Mouse (Mus musculus): ENCODE measurements around the gene Rpn1.
A peak's percentile ranks its signal among the peaks of the same experiment; 100 is the strongest.

Gene Rpn1

DNA sequence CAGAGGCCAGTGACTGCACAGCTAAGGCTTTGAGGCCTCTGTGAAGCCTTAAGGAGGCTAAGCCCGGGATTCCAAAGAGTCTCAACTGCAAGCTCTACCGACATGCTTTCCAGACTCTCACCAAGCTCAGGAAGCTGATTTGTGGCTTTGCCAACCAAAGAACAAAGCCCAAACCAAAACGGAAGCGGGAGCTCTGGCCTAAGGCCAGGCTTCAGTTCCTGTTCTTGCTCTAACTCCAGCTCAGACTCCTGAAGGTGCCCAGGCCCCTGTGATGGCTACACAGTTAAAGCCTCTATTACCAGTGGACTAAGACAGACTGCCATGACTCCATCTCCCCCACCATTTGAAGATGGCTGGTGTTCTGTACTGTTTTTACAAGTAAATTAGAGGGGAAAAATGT is 19.2 kb upstream of the Rpn1 start:
- DNase-seq (ENCODE audit: low spot score in 2 of 2) = peak in 1 of 2 experiments; percentile 11

DNA sequence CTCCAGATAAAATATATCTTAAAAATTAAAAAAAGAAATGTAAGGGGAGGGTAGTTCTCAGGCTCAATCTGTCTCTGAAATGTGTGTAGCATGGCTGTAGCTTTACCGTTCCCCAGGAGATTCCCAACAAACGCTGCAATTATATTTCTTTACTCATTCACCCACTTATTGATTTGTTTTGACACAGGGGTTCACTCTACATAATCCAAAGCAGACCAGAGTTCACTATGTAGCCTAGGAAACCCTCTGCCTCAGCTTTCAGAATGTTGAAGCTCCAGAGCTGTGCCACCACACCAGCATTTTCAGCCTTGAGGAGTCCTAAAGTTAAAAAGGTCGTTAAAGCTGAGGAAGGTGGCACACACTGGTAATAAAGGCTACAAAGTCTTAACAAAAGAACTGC is 18.3 kb upstream of the Rpn1 start:
- DNase-seq (ENCODE audit: low spot score in 2 of 2) = no peak

DNA sequence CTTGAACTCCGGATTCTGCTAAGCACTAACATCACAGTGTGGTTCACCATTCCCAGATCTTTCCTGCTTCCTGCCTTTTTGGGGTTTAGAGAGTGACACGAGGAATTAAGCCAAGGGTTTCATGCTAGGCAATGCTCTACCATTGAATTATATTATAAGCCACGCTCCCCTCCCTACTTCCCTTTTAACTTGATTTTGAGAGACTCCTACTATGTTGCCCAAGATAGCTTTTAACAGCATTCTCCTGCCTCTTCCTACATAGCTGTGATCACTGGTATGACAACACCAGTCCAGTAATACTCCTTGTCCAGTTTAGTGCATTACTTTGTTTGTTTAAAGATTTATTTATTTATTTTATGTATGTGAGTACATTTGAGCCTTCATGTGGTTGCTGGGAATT is 16.6 kb upstream of the Rpn1 start:
- DNase-seq (ENCODE audit: low spot score in 2 of 2) = no peak

DNA sequence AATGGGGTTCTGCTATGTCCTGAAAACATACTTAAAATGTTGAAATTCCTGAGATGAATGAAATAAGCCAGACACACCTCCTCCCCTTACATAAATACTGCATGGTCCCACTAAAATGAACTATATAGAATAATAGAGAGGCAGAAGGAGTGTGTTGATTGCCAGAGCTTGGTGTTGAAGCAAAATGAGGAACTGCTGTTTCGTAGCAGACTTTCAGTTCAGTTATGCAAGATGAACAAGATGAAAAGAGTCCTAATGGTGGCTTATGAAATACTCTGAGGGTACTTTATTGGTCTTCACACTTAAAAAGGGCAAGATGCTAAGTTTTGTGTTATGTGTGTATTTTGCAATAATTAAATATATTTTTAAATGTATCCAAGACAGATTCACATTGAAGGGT is 15.5 kb upstream of the Rpn1 start:
- no peak for DNase-seq (ENCODE audit: low spot score in 2 of 2)

DNA sequence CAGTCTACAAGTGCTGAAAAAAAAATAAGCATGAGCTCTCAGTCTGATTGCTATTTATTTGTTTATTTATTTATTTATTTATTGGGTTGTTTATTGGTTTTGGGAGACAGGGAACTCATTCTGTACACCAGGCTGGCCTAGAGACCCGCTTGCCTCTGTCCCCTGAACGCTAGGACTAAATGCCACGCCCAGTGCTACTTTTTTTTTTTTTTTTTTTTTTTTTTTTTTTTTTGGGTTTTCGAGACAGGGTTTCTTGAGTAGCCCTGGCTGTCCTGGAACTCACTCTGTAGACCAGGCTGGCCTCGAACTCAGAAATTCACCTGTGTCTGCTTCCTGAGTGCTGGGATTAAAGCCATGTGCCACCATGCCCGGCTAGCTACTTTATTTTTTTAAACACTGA is 13.8 kb upstream of the Rpn1 start:
- DNase-seq (ENCODE audit: low spot score in 2 of 2) = no peak

DNA sequence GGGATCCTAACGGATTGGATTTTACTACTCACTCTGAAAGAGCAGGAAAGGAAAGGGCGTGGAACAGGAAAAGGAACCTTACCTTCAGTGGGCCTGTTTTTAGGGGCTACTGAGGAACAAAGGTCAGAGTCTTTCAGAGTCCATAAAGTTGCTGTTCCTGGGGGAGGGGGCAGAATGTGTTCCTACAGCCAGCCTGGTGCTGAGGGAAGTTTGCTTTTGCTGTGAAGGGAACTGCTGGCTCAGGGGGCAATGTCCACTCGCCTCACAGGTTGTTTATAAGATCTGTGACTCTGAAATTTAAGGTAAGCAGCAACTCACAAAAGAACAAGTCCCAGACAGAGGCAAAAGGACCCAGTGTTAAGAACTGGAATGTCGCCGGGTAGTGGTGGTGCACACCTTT is 13.1 kb upstream of the Rpn1 start:
- DNase-seq (ENCODE audit: low spot score in 2 of 2) = no peak

DNA sequence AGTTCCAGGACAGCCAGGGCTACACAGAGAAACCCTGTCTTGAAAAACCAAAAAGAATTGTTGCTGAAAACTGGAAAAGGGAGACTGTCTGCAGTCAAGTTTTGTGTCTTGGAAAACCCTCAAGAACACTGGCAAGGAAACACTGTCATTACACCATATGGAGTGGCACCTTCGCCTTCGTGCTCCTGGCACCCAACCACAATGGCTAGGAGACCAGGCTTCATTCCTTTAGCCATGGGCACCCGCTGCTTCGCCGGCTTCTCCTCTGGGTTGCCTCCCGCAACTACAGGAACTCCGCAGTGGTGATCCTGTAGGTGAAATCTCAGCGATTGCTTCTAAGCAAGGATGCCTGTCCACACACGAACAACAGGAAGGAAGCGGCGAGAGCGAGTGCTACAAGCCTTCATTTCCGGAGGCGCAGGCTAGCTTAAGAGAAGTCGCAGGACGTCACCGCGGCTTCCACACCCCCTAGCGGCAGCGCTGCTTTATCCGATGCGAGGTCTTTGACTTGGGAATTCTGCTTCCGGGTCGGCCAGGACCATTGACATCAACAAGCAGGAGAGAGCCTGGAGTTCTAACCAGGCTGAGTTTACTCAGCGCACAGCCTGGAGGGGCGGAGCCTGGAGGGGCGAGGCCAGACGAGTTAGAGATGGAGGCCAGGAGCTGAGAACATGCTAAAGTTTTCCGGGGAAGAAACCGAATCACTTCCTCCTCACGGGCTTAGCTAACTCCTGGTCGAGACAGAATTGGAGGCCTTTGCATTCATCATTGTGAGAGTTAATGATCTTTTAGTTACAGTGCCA is 9.3 kb upstream of the Rpn1 start:
- DNase-seq (ENCODE audit: low spot score in 2 of 2) = peak; percentile 87 to 97

DNA sequence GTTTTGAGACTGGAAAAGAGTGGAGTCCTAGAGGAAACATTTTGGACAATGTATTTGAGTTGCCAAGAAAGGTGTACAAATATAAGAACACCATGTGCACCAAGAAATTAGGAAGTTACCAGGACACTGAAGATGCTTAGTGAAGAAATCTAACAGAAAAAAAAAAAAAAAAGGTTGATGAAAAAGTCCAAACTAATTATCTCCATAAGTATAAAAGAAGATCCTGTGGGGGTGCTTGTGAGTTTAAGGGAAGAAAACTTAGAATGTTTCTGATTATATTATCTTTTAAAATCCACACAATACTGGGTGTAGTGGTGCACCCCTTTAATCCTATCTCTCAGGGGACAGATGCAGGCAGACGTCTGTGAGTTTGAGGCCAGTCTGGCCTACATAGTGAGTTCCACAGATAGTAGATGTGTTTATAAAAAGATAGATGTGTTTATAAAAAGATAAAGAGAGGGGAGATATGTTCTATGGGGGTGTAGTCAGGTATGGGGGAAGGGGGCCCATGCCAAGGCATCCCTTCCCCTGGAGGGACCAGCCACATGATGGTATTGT is 8.2 kb upstream of the Rpn1 start:
- no peak for DNase-seq (ENCODE audit: low spot score in 2 of 2)

DNA sequence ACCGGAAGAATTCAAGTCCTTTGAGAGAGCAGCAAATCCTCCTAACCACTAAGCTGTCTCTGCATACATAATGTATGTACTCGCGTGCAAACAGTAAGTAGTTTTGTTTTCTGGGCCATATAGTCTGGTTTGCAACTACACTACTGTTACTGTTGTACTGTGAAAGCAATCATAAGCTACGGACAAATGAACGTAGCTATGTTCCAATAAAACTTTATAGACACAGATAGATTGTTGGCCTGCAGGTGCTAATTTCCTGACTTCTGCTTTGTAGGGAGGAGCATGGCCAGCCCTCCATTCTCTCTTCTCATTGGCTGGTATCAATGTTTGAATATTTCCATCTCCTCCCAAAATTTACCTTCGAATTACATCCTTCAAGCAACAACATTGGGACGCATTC is 1.2 kb upstream of the Rpn1 start:
- DNase-seq (ENCODE audit: low spot score in 2 of 2) = no peak

DNA sequence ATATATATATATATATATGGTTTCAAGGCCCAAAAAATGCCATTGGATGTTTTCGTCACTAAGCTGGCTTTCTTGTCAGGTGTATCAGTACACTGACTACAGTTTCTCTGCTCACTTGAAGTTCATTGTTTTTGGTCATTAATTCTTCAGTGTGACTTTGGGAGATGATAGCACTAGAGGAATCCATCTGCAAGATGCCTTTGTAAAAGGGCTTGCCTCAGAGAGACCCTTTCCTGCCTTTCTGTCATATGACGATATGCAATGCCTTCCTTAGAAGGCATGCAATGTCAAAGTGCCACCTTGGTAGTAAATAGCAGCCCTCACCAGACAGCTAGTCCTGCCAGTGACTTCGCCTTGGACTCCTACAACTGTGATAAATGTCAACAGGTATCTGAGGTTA is 610 bp upstream of the Rpn1 start:
- DNase-seq (ENCODE audit: low spot score in 2 of 2) = no peak

DNA sequence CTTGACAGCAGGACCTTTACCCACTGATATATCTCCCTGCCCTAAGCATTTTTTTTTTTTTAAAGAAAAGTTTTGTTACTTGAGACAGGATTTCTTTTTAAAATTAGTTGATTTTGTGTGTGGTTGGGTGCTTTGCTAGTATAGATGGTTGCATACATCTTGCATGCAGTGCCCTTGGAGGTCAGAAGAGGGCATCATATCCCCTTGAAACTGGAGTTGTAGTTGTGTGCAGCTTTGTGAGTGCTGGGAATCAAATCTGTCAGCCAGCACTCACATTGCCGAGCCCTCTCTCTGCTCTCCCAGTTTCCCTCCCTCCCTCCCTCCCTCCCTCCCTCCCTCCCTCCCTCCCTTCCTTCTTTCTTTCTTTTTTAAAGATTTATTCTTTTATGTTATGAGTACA is 4.7 kb downstream of the Rpn1 start:
- DNase-seq (ENCODE audit: low spot score in 2 of 2) = no peak

DNA sequence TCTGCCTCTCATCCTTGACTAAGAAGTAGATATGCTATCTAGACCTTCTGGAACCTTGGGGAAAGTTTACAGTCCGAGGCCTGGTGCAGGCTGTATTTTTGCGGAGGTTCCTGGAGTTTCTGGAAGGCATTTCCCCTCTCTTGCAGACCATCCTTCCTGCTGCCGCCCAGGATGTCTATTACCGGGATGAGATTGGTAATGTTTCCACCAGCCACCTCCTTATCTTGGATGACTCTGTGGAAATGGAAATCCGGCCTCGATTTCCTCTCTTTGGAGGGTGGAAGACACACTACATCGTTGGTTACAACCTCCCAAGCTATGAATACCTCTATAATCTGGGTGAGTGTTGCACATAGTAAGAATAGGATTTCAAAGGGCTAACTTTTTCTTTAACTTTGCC is 11.1 kb downstream of the Rpn1 start:
- DNase-seq (ENCODE audit: low spot score in 2 of 2) = no peak

DNA sequence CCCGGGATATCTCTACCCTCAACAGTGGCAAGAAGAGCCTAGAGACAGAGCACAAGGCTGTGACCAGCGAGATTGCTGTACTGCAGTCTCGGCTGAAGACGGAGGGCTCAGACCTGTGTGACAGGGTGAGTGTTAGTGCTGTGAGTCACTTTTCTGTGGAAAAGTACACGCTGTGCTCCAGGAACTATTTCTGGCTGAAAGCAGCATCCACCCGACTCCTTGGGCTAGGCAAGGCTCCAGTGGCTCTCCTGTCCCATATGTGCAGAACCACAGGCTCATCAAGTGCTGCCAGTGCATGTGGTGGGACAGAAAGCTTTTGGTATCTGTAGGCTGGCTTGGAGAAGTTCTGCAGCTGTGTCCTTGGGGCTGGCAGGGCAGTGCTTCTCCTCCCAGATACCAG is 17.8 kb downstream of the Rpn1 start:
- DNase-seq (ENCODE audit: low spot score in 2 of 2) = peak in 1 of 2 experiments; percentile 51

DNA sequence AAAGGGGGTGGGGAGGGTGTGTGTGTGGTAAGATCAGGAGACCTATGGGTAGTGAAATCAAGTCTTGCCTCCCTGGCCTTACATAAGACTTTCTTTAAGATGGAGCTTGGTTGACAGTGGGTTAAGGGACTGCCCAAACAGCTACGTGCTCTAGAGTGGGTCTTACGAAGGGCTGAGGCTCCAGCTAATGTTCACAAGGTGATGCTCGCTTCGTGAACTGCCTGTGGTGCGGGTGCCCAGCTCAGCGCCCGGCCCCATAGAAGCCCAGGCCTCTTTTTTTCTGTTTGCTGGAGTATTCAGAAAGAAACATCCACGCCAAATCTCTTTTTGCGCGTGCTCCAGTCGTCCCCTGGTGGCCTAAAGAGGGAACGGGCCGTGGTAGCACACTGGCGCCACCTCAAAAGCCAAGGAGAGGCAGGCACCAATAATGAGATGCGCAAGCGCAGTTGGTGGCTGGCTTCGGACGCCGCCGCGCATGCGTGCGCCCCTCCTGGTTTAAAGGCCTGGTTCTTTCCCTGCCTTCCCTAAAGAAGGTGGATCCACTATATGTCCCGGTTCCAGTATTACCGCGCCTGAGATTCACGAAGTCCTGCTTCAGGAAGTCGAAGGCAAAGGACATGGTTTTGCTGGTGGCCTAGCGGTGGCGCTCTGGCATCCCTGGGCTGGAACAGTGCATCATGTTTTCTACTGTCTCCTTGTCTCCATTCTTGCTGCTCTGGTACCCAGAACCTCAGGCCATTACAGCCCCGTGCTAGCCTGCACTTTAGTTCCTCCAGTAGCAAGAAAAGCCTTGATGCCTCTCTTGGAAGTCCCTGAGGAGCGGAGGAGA is 21.7 kb downstream of the Rpn1 start:
- peak; percentile 87 to 98 for DNase-seq (ENCODE audit: low spot score in 2 of 2)

DNA sequence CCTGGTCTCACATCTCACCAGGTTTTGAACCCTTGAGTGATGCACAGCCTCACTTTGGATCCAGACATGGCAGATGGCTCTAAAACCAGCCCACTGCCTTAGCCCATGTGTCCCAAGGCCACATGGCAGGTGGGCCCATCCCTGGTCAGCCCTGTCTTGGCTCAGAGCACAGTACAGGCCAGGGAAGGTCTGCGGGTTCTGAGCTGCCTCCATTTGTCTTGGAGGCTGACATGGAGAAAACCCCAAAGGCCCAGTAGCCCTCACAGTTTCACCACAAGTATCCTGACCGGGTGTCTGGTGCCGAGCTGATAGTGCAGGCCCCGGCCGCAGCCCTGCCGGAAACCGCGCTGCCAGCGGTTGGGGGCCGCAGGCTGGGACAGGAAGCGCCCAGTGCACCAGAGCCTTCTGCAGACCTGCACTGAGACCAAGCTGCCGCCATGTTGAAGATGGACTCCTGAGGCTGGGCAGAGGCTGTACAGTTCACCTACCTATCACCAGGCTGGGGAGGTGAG is 22.4 kb downstream of the Rpn1 start:
- no peak for DNase-seq (ENCODE audit: low spot score in 2 of 2)

DNA sequence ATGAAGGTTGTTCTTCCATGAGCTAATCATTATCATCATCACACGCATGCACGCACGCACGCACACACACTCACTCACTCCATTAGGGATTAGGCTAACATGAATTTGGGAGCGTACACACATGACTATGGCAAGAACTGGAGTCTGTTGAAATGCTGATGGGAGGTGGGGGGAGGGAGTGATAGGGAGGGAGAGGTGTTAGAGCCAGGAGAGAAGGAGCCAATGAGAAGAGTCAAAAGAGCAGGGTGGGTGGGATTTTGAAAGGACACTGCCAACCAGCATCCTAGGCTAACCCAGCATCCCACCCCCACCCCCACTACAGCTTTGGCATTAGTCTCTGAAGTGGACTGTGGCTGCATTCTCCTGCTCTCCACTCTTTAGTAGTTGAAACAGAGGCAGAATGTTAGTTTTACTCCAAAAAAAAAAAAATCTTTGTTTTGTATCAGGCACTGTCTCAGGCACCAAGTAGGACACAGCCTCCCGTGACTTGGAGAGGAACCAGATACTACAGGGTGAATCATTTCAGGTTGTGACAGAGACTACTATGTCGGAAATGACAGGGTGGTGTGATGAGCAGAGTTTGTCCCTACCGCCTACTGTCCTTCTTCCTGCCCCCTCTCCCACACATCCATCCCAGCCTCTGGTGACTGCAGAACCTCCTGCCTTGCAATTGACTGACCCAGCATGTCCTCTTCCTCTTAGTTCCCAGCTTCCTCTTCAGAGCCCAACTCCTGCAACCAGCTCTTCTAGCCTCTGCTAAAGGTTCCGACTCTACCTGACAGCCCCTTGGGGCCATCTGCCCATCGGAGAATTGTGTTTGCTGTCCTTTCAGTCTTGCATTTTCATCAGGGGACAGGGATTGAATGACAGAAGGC is 23.6 kb downstream of the Rpn1 start:
- DNase-seq (ENCODE audit: low spot score in 2 of 2) = no peak

DNA sequence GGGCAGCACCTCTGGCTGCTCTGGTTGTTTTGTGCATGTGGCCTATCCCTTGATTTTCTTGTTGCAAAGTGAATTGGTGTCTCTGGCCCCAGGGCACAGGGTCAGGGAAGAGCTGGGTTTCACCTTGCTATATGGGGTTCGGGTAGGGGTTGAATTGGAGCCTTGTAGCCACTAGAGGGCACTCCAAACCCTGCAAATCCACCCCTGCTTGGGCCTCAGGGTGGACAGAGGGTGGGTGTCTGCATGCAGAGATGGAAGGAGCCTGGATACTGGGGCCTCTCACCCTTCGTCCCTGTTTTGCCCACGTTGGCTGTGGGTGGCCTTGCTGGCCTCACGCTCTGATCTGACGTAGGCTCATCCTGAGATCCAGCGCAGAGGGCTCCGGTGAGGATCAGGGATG is 28.9 kb downstream of the Rpn1 start:
- DNase-seq (ENCODE audit: low spot score in 2 of 2) = peak in 1 of 2 experiments; percentile 62

DNA sequence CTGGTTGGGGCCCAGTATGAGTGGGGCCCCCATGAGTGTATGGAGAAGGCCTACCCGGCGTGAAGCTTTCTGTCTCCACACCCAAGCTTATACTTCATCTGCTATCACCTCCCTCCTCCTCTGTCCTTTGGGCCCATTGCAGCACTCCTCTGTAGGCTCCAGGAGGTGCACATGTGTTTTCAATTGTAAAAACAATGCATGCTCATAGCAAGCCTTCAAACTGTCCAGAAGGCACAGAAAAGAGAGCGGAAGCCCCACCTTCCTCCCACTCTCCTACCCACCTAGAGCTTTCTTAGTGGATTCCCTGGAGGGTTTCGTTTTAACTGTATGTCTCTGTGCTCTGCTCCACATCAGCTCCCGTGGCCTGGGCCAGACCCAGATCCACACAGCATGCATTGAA is 30.1 kb downstream of the Rpn1 start:
- DNase-seq (ENCODE audit: low spot score in 2 of 2) = no peak

DNA sequence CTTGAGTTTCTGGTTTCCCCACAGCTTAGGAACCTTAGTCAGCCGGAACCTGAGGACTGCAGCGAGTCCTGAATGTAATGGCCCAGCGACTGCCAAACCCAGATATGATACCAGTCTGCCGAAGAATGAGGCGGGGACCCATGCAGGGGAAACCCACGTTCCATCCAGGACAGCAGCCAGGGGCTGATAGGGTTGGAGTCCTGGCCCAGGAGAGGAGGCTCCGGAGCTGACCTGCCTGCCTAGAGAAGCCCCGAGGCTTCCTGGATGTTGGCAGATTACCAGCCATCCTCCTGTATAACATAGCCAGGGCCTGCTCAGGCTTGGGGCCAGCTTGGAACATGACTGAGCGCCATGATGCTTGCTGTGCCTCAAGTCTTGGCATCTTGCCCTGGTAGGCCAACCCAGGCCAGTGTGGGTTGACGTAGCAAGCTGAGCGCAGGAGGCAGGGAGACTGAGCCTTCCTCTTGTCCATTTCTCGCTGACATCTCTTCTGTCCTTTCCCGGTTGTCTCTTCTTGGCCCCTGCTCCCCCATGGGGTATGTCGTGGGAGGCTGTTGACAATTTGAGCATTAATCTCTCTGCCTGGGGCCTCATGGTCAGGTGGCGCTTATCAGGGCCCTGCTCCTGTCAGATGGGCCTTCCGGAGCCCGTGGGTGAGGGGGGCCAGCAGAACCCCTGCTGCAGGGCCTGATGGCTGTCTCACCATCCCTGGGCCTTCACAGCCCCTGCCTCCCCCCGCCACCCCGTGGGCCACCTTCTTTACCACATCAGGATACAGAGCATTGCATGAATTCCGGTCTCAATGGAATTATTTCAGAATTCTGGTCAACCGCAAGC is 32.3 kb downstream of the Rpn1 start:
- DNase-seq (ENCODE audit: low spot score in 2 of 2) = no peak

DNA sequence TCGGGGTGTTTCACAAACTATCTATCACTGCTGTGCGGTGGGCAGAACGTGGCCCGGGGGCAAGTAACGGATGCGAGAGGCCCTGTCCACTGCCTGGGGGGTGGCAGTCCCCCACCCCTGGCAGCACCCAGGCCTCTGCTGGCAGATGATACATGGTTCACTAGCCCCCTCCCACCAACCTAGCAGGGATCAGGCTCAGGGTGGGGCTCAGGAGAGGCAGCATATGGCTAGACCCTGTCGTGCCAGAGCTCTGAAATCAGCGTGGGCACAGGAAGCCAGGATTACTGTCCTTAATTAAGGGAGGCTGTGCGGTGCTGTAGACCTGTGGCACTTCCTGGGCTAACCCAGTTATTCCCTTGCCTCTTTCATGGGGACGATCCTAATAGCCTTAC is 32.9 kb downstream of the Rpn1 start:
- DNase-seq (ENCODE audit: low spot score in 2 of 2) = no peak

DNA sequence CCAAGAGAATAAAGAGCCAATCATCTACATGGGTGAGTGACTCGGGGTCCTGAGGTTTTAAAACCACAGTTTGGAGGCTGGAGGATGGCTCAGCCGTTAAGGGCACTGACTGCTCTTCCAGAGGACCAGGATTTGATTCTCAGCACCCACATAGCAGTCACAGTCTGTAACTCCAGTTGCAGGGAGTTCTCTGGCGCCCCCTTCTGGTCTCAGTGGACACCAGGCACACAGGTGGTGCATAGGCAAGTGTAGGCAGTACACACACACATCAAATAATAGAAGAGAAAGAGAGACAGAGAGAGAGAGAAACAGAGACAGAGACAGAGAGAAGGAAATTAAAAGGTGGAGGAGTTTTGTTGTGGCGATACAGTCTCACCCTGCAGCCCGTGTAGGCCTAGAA is 35.0 kb downstream of the Rpn1 start:
- no peak for DNase-seq (ENCODE audit: low spot score in 2 of 2)
